Mouse (Mus musculus) forebrain, embryonic 10.5 days (tissue): Measurements from ENCODE around the gene Arl5a. TPM values are rescaled to one million over a fixed set of nuclear protein-coding genes. Genes with fewer than 3 reads are reported as not detected.

Experiments used
- DNase-seq: peaks from one replicate; pipeline ENCODE4 v3.0.0-alpha.2; 2017; ENCODE audit warnings: low spot score; ENCODE audit errors: extremely low spot score
- H3K27ac ChIP-seq: fragments of 300-500 bp; sonication (generic); 2 replicates; pipeline ENCODE4 v1.5.1; 2016; ENCODE audit warnings: mild to moderate bottlenecking
- H3K27me3 ChIP-seq: fragments of 300-500 bp; sonication (generic); 2 replicates; pipeline ENCODE4 v1.6.1; 2016; ENCODE audit warnings: mild to moderate bottlenecking; ENCODE audit not compliant: poor library complexity, severe bottlenecking
- H3K36me3 ChIP-seq: fragments of 300-500 bp; sonication (generic); replicated peaks from 2 replicates; pipeline ENCODE4 v1.6.1; 2016; ENCODE audit warnings: mild to moderate bottlenecking, moderate library complexity
- H3K4me1 ChIP-seq: fragments of 300-500 bp; sonication (generic); 2 replicates; pipeline ENCODE4 v1.6.1; 2016
- H3K4me3 ChIP-seq: fragments of 300-500 bp; sonication (generic); 2 replicates; pipeline ENCODE4 v1.5.1; 2016; ENCODE audit warnings: mild to moderate bottlenecking, moderate library complexity
- H3K9me3 ChIP-seq: fragments of 300-500 bp; sonication (generic); 2 replicates; pipeline ENCODE4 v1.6.1; 2016; ENCODE audit warnings: mild to moderate bottlenecking, moderate library complexity
- WGBS: fragments of 180-500 bp; shearing (Covaris S2); methylation state at CpG from one replicate; pipeline ENCODE4 v1.1.7; 2016; 5-methylcytosine and 5-hydroxymethylcytosine counted together
- polyA plus RNA-seq: library from polyadenylated mRNA; unstranded; fragments of >200 nt; fragmentation: Nextera tagmentation; extraction: Ambion mirVana; gene quantifications from 2 replicates; pipeline ENCODE4 v1.2.1, GENCODE M21; 2016

Gene Arl5a
- polyA plus RNA-seq, 1 experiment from 2014 or later, result 50.6 TPM

- Histone ChIP-seq H3K27me3 (no peaks in the 10 kb centered on the region), H3K4me1 (peaks cover 6% of the 10 kb centered on the region), H3K36me3 (no peaks in the 10 kb centered on the region), H3K4me3 (no peak overlapping the region), H3K27ac (no peak overlapping the region), H3K9me3 (no peaks in the 10 kb centered on the region)
- WGBS, result 93% methylated on average over 4 of the region's 4 CpGs
- DNase-seq, result no peak
Observed at GRCm38 (mm10) chr2:52438437-52438836, 13.7 kb upstream of the Arl5a start.

- Histone ChIP-seq H3K4me1 (peaks cover 6% of the 10 kb centered on the region), H3K4me3 (no peak overlapping the region), H3K36me3 (no peaks in the 10 kb centered on the region), H3K27ac (no peak overlapping the region), H3K9me3 (no peaks in the 10 kb centered on the region), H3K27me3 (no peaks in the 10 kb centered on the region)
- DNase-seq, result no peak
- 75% methylated on average over 6 of the region's 6 CpGs for WGBS
Observed at GRCm38 (mm10) chr2:52438013-52438412, 13.3 kb upstream of the Arl5a start.

GRCm38 (mm10) chr2:52435919-52436632, 11.4 kb upstream of the Arl5a start:
- 86% methylated on average over 14 of the region's 14 CpGs for WGBS
- Histone ChIP-seq H3K4me3 (no peak overlapping the region), H3K27ac (no peak overlapping the region), H3K36me3 (no peaks in the 10 kb centered on the region), H3K9me3 (no peaks in the 10 kb centered on the region), H3K4me1 (no peaks in the 10 kb centered on the region), H3K27me3 (no peaks in the 10 kb centered on the region)
- DNase-seq, result no peak

- H3K9me3 ChIP-seq, result no peaks in the 10 kb centered on the region
- H3K27ac ChIP-seq, result no peak overlapping the region
- no peaks in the 10 kb centered on the region for H3K4me1 ChIP-seq
- H3K36me3 ChIP-seq, result no peaks in the 10 kb centered on the region
- WGBS, result 67% methylated on average over 7 of the region's 7 CpGs
- no peak for DNase-seq
- H3K27me3 ChIP-seq, result no peaks in the 10 kb centered on the region
- no peak overlapping the region for H3K4me3 ChIP-seq
Observed at GRCm38 (mm10) chr2:52433365-52433764, 8.7 kb upstream of the Arl5a start.

- WGBS, result 93% methylated on average over 3 of the region's 3 CpGs
- 0 out of 2 replicates have a peak, but pooled peaks cover 5% of the 10 kb centered on the region for H3K27me3 ChIP-seq
Observed at GRCm38 (mm10) chr2:52427383-52427782, 2.7 kb upstream of the Arl5a start.

GRCm38 (mm10) chr2:52426041-52426440, 1.3 kb upstream of the Arl5a start:
- Histone ChIP-seq H3K9me3 (no peaks in the 10 kb centered on the region), H3K27ac (no peak overlapping the region), H3K27me3 (0 out of 2 replicates have a peak, but pooled peaks cover 5% of the 10 kb centered on the region), H3K4me3 (no peak overlapping the region), H3K4me1 (peaks cover 35% of the 10 kb centered on the region), H3K36me3 (peaks cover 4% of the 10 kb centered on the region; the same call in 1 of the 2 replicates)
- DNase-seq, result no peak
- 91% methylated on average over 3 of the region's 3 CpGs for WGBS

More at GRCm38 (mm10) chr2:52427383-52427782, 2.7 kb upstream of the Arl5a start:
- Histone ChIP-seq H3K9me3 (no peaks in the 10 kb centered on the region), H3K4me3 (no peak overlapping the region), H3K4me1 (peaks cover 21% of the 10 kb centered on the region), H3K36me3 (no peaks in the 10 kb centered on the region), H3K27ac (no peak overlapping the region)
- DNase-seq, result no peak

GRCm38 (mm10) chr2:52425523-52425795, 758 bp upstream of the Arl5a start:
- H3K4me3 ChIP-seq, result peak overlapping the region; percentile 93
- peaks cover 4% of the 10 kb centered on the region; the same call in 1 of the 2 replicates for H3K36me3 ChIP-seq
- H3K27me3 ChIP-seq, result 0 out of 2 replicates have a peak, but pooled peaks cover 5% of the 10 kb centered on the region
- 29% methylated on average over 10 of the region's 10 CpGs for WGBS
- DNase-seq, result no peak
- no peaks in the 10 kb centered on the region for H3K9me3 ChIP-seq
- peak overlapping the region; percentile 98 for H3K27ac ChIP-seq
- H3K4me1 ChIP-seq, result peaks cover 37% of the 10 kb centered on the region

GRCm38 (mm10) chr2:52424248-52424728, 413 bp downstream of the Arl5a start:
- peak overlapping the region; percentile 93 for H3K4me3 ChIP-seq
- WGBS, result 0% methylated on average over 42 of the region's 42 CpGs
- 0 out of 2 replicates have a peak, but pooled peaks cover 5% of the 10 kb centered on the region for H3K27me3 ChIP-seq

GRCm38 (mm10) chr2:52423611-52424247, 972 bp downstream of the Arl5a start:
- peaks cover 2% of the 10 kb centered on the region; the same call in 1 of the 2 replicates for H3K9me3 ChIP-seq
- WGBS, result 4% methylated on average over 16 of the region's 16 CpGs
- peak overlapping the region; percentile 93 for H3K4me3 ChIP-seq
- 0 out of 2 replicates have a peak, but pooled peaks cover 5% of the 10 kb centered on the region for H3K27me3 ChIP-seq
- no peak for DNase-seq
- H3K27ac ChIP-seq, result peak overlapping the region; percentile 98
- H3K36me3 ChIP-seq, result peaks cover 8% of the 10 kb centered on the region; the same call in 1 of the 2 replicates
- peaks cover 37% of the 10 kb centered on the region for H3K4me1 ChIP-seq

More at GRCm38 (mm10) chr2:52424248-52424728, 413 bp downstream of the Arl5a start:
- peaks cover 4% of the 10 kb centered on the region; the same call in 1 of the 2 replicates for H3K36me3 ChIP-seq
- peak overlapping the region; percentile 98 for H3K27ac ChIP-seq
- DNase-seq, result peak; percentile 59
- H3K4me1 ChIP-seq, result peaks cover 37% of the 10 kb centered on the region
- H3K9me3 ChIP-seq, result peaks cover 2% of the 10 kb centered on the region; the same call in 1 of the 2 replicates

- Histone ChIP-seq H3K36me3 (peaks cover 15% of the 10 kb centered on the region), H3K4me1 (peaks cover 37% of the 10 kb centered on the region), H3K27me3 (0 out of 2 replicates have a peak, but pooled peaks cover 5% of the 10 kb centered on the region), H3K9me3 (peaks cover 2% of the 10 kb centered on the region; the same call in 1 of the 2 replicates), H3K27ac (0 out of 2 replicates have a peak overlapping the region, but pooled peaks have one; percentile 98), H3K4me3 (peak overlapping the region; percentile 93)
- DNase-seq, result no peak
- 69% methylated on average over 8 of the region's 8 CpGs for WGBS
Observed at GRCm38 (mm10) chr2:52422871-52423610, 1.7 kb downstream of the Arl5a start.

- no peak overlapping the region for H3K27ac ChIP-seq
- H3K4me1 ChIP-seq, result peaks cover 37% of the 10 kb centered on the region
- DNase-seq, result no peak
- no peak overlapping the region for H3K4me3 ChIP-seq
- H3K36me3 ChIP-seq, result peaks cover 31% of the 10 kb centered on the region
- 0 out of 2 replicates have a peak, but pooled peaks cover 5% of the 10 kb centered on the region for H3K27me3 ChIP-seq
- peaks cover 18% of the 10 kb centered on the region for H3K9me3 ChIP-seq
- 72% methylated on average over 6 of the region's 6 CpGs for WGBS
Observed at GRCm38 (mm10) chr2:52421197-52421596, 3.5 kb downstream of the Arl5a start.

- no peak overlapping the region for H3K27ac ChIP-seq
- peaks cover 42% of the 10 kb centered on the region for H3K36me3 ChIP-seq
- H3K9me3 ChIP-seq, result peaks cover 28% of the 10 kb centered on the region
- 94% methylated on average over 7 of the region's 7 CpGs for WGBS
- no peak overlapping the region for H3K4me3 ChIP-seq
- peaks cover 30% of the 10 kb centered on the region for H3K4me1 ChIP-seq
- DNase-seq, result no peak
- no peaks in the 10 kb centered on the region for H3K27me3 ChIP-seq
Observed at GRCm38 (mm10) chr2:52420001-52420710, 4.5 kb downstream of the Arl5a start.
